Mouse (Mus musculus): ENCODE data around the gene Ate1. TPM values are rescaled to one million over a fixed set of nuclear protein-coding genes. Genes with fewer than 3 reads are reported as not detected.
"Not testable (repeated sequence)": the region's sequence is repeated elsewhere in the genome, so short reads cannot be mapped to it uniquely, and the experiment has no call there.

Gene Ate1
- polyA plus RNA-seq, 1 experiment from 2014 or later: 55.7 TPM

DNA sequence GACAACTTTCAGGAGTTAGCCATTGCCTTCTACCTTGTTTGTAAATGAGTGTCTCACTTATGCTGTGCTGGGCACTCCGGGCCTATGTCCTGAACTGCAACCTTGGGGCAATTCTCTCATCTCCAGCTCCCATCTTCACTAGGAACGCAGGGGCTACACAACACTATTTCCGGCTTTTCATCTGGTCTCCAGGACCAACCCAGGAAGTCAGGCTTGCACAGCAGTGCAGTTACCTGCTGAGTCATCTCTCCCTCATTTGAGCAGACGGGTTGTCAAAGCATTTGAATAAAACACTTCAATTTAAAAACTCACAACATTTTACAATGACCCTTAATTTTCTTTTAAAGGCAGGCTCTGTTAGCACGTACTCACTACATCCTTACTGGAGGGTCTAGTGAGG, 9.9 kb downstream of the Ate1 start:
- H3K4me3 ChIP-seq (replicated peaks; ENCODE audit: low read length): no peak overlapping the region
- no peaks in the 10 kb centered on the region for H3K27me3 ChIP-seq (ENCODE audit: control insufficient read depth, insufficient read depth, low read length)
- peaks cover 18% of the 10 kb centered on the region for H3K36me3 ChIP-seq (ENCODE audit: control insufficient read depth, insufficient read depth, low read length)
- 91% methylated on average over 5 of the region's 5 CpGs for WGBS
- no peak for ATAC-seq (ENCODE audit: insufficient read depth, low FRiP score)
- no peak overlapping the region for H3K27ac ChIP-seq (ENCODE audit: low read length)
- no peaks in the 10 kb centered on the region for H3K4me1 ChIP-seq (ENCODE audit: control insufficient read depth, insufficient read depth, low read length)
- no peak overlapping the region for H3K4me2 ChIP-seq (ENCODE audit: low read depth, low read length)
- no peak overlapping the region for H3K9ac ChIP-seq (ENCODE audit: low read length)
- H3K9me3 ChIP-seq (replicated peaks; ENCODE audit: control insufficient read depth, low read length): no peaks in the 10 kb centered on the region

GRCm38 (mm10) chr7:130503006-130503405, 17.2 kb downstream of the Ate1 start:
- Histone ChIP-seq H3K4me2 (ENCODE audit: low read depth, low read length) (no peak overlapping the region), H3K4me1 (ENCODE audit: control insufficient read depth, insufficient read depth, low read length) (no peaks in the 10 kb centered on the region), H3K27me3 (ENCODE audit: control insufficient read depth, insufficient read depth, low read length) (no peaks in the 10 kb centered on the region), H3K4me3 (replicated peaks; ENCODE audit: low read length) (no peak overlapping the region), H3K9me3 (replicated peaks; ENCODE audit: control insufficient read depth, low read length) (no peaks in the 10 kb centered on the region), H3K36me3 (ENCODE audit: control insufficient read depth, insufficient read depth, low read length) (peaks cover 23% of the 10 kb centered on the region), H3K27ac (ENCODE audit: low read length) (no peak overlapping the region), H3K9ac (ENCODE audit: low read length) (no peak overlapping the region)
- WGBS: 94% methylated on average over 5 of the region's 5 CpGs
- no peak for ATAC-seq (ENCODE audit: insufficient read depth, low FRiP score)

DNA sequence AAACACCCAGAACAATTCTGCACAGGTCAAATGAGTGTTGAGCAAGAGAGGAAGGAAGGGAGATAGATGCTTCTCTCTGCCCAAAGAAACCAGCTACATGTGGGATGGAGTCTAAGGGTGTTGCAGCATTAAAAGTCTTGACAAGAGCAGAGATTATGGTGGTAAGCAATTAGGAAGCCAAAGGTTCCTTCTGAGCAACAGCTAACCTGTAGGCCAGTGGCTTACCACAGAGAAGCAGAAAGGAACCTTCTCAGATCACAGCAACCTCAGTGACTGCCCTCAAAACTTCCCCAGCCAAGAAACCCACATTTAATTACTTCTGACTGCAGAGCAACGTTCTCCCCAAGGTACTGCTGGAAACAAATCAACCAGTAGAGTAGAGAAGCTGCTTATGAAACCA, 18.7 kb downstream of the Ate1 start:
- Histone ChIP-seq H3K27me3 (ENCODE audit: control insufficient read depth, insufficient read depth, low read length) (no peaks in the 10 kb centered on the region), H3K9me3 (replicated peaks; ENCODE audit: control insufficient read depth, low read length) (no peaks in the 10 kb centered on the region), H3K4me2 (ENCODE audit: low read depth, low read length) (no peak overlapping the region), H3K9ac (ENCODE audit: low read length) (no peak overlapping the region), H3K36me3 (ENCODE audit: control insufficient read depth, insufficient read depth, low read length) (peaks cover 17% of the 10 kb centered on the region), H3K27ac (ENCODE audit: low read length) (no peak overlapping the region), H3K4me1 (ENCODE audit: control insufficient read depth, insufficient read depth, low read length) (no peaks in the 10 kb centered on the region), H3K4me3 (replicated peaks; ENCODE audit: low read length) (no peak overlapping the region)
- no peak for ATAC-seq (ENCODE audit: insufficient read depth, low FRiP score)
- 77% methylated on average over 1 of the region's 1 CpGs for WGBS

- Histone ChIP-seq H3K9ac (ENCODE audit: low read length) (no peak overlapping the region), H3K36me3 (ENCODE audit: control insufficient read depth, insufficient read depth, low read length) (0 out of 2 replicates have a peak, but pooled peaks cover 5% of the 10 kb centered on the region), H3K4me2 (ENCODE audit: low read depth, low read length) (no peak overlapping the region), H3K4me1 (ENCODE audit: control insufficient read depth, insufficient read depth, low read length) (no peaks in the 10 kb centered on the region), H3K4me3 (replicated peaks; ENCODE audit: low read length) (no peak overlapping the region), H3K9me3 (replicated peaks; ENCODE audit: control insufficient read depth, low read length) (no peaks in the 10 kb centered on the region), H3K27me3 (ENCODE audit: control insufficient read depth, insufficient read depth, low read length) (no peaks in the 10 kb centered on the region), H3K27ac (ENCODE audit: low read length) (no peak overlapping the region)
- 80% methylated on average over 3 of the region's 3 CpGs for WGBS
- no peak for ATAC-seq (ENCODE audit: insufficient read depth, low FRiP score)
Observed at GRCm38 (mm10) chr7:130493346-130493745, 26.8 kb downstream of the Ate1 start.

GRCm38 (mm10) chr7:130492026-130492425, 28.1 kb downstream of the Ate1 start:
- H3K36me3 ChIP-seq (ENCODE audit: control insufficient read depth, insufficient read depth, low read length): 0 out of 2 replicates have a peak, but pooled peaks cover 7% of the 10 kb centered on the region
- H3K27ac ChIP-seq (ENCODE audit: low read length): no peak overlapping the region
- H3K4me3 ChIP-seq (replicated peaks; ENCODE audit: low read length): no peak overlapping the region
- no peak overlapping the region for H3K9ac ChIP-seq (ENCODE audit: low read length)
- ATAC-seq (ENCODE audit: insufficient read depth, low FRiP score): no peak
- H3K4me2 ChIP-seq (ENCODE audit: low read depth, low read length): no peak overlapping the region
- no peaks in the 10 kb centered on the region for H3K27me3 ChIP-seq (ENCODE audit: control insufficient read depth, insufficient read depth, low read length)
- no peaks in the 10 kb centered on the region for H3K9me3 ChIP-seq (replicated peaks; ENCODE audit: control insufficient read depth, low read length)
- H3K4me1 ChIP-seq (ENCODE audit: control insufficient read depth, insufficient read depth, low read length): no peaks in the 10 kb centered on the region

- ATAC-seq (ENCODE audit: insufficient read depth, low FRiP score); H3K4me1 ChIP-seq (ENCODE audit: control insufficient read depth, insufficient read depth, low read length); H3K4me2 ChIP-seq (ENCODE audit: low read depth, low read length); H3K27me3 ChIP-seq (ENCODE audit: control insufficient read depth, insufficient read depth, low read length); H3K4me3 ChIP-seq (replicated peaks; ENCODE audit: low read length); H3K9me3 ChIP-seq (replicated peaks; ENCODE audit: control insufficient read depth, low read length); H3K36me3 ChIP-seq (ENCODE audit: control insufficient read depth, insufficient read depth, low read length); H3K27ac ChIP-seq (ENCODE audit: low read length); H3K9ac ChIP-seq (ENCODE audit: low read length): not testable (repeated sequence)
- WGBS: 92% methylated on average over 3 of the region's 3 CpGs
Observed at GRCm38 (mm10) chr7:130479003-130479402, 41.2 kb downstream of the Ate1 start.

- H3K27me3 ChIP-seq (ENCODE audit: control insufficient read depth, insufficient read depth, low read length): no peaks in the 10 kb centered on the region
- ATAC-seq (ENCODE audit: insufficient read depth, low FRiP score): peak; percentile 78; the same call in 1 of the 2 replicates
- H3K4me2 ChIP-seq (ENCODE audit: low read depth, low read length): no peak overlapping the region
- 29% methylated on average over 2 of the region's 2 CpGs for whole genome bisulfite sequencing
- H3K4me1 ChIP-seq (ENCODE audit: control insufficient read depth, insufficient read depth, low read length): no peaks in the 10 kb centered on the region
- no peak overlapping the region for H3K4me3 ChIP-seq (replicated peaks; ENCODE audit: low read length)
- H3K36me3 ChIP-seq (ENCODE audit: control insufficient read depth, insufficient read depth, low read length): 0 out of 2 replicates have a peak, but pooled peaks cover 3% of the 10 kb centered on the region
- H3K9me3 ChIP-seq (replicated peaks; ENCODE audit: control insufficient read depth, low read length): no peaks in the 10 kb centered on the region
- H3K27ac ChIP-seq (ENCODE audit: low read length): no peak overlapping the region
- H3K9ac ChIP-seq (ENCODE audit: low read length): no peak overlapping the region
Observed at GRCm38 (mm10) chr7:130475970-130476369, 44.2 kb downstream of the Ate1 start.

- H3K27ac ChIP-seq (ENCODE audit: low read length): no peak overlapping the region
- H3K4me2 ChIP-seq (ENCODE audit: low read depth, low read length): no peak overlapping the region
- H3K9me3 ChIP-seq (replicated peaks; ENCODE audit: control insufficient read depth, low read length): no peaks in the 10 kb centered on the region
- no peaks in the 10 kb centered on the region for H3K27me3 ChIP-seq (ENCODE audit: control insufficient read depth, insufficient read depth, low read length)
- WGBS: 73% methylated on average over 3 of the region's 3 CpGs
- no peak overlapping the region for H3K4me3 ChIP-seq (replicated peaks; ENCODE audit: low read length)
- no peak overlapping the region for H3K9ac ChIP-seq (ENCODE audit: low read length)
- ATAC-seq (ENCODE audit: insufficient read depth, low FRiP score): no peak
- H3K4me1 ChIP-seq (ENCODE audit: control insufficient read depth, insufficient read depth, low read length): no peaks in the 10 kb centered on the region
- H3K36me3 ChIP-seq (ENCODE audit: control insufficient read depth, insufficient read depth, low read length): no peaks in the 10 kb centered on the region
Observed at GRCm38 (mm10) chr7:130473881-130474280, 46.3 kb downstream of the Ate1 start.

- H3K27ac ChIP-seq (ENCODE audit: low read length): 0 out of 2 replicates have a peak overlapping the region, but pooled peaks have one; percentile 16
- 58% methylated on average over 6 of the region's 6 CpGs for WGBS
- no peak overlapping the region for H3K9ac ChIP-seq (ENCODE audit: low read length)
- no peak overlapping the region for H3K4me2 ChIP-seq (ENCODE audit: low read depth, low read length)
- H3K27me3 ChIP-seq (ENCODE audit: control insufficient read depth, insufficient read depth, low read length): no peaks in the 10 kb centered on the region
- no peaks in the 10 kb centered on the region for H3K9me3 ChIP-seq (replicated peaks; ENCODE audit: control insufficient read depth, low read length)
- ATAC-seq (ENCODE audit: insufficient read depth, low FRiP score): no peak
- no peaks in the 10 kb centered on the region for H3K4me1 ChIP-seq (ENCODE audit: control insufficient read depth, insufficient read depth, low read length)
- H3K36me3 ChIP-seq (ENCODE audit: control insufficient read depth, insufficient read depth, low read length): no peaks in the 10 kb centered on the region
- H3K4me3 ChIP-seq (replicated peaks; ENCODE audit: low read length): no peak overlapping the region
Observed at GRCm38 (mm10) chr7:130472683-130473082, 47.5 kb downstream of the Ate1 start.

- Histone ChIP-seq H3K27me3 (ENCODE audit: control insufficient read depth, insufficient read depth, low read length) (no peaks in the 10 kb centered on the region), H3K36me3 (ENCODE audit: control insufficient read depth, insufficient read depth, low read length) (no peaks in the 10 kb centered on the region), H3K4me3 (replicated peaks; ENCODE audit: low read length) (no peak overlapping the region), H3K9me3 (replicated peaks; ENCODE audit: control insufficient read depth, low read length) (no peaks in the 10 kb centered on the region), H3K4me1 (ENCODE audit: control insufficient read depth, insufficient read depth, low read length) (no peaks in the 10 kb centered on the region), H3K27ac (ENCODE audit: low read length) (no peak overlapping the region), H3K9ac (ENCODE audit: low read length) (no peak overlapping the region), H3K4me2 (ENCODE audit: low read depth, low read length) (no peak overlapping the region)
- 45% methylated on average over 6 of the region's 6 CpGs for whole genome bisulfite sequencing
- ATAC-seq (ENCODE audit: insufficient read depth, low FRiP score): no peak
Observed at GRCm38 (mm10) chr7:130471045-130471444, 49.1 kb downstream of the Ate1 start.
